Mouse (Mus musculus) left cerebral cortex, postnatal 4 days (tissue): Measurements from ENCODE around the gene Fhl2. TPM values are rescaled to one million over a fixed set of nuclear protein-coding genes. Genes with fewer than 3 reads are reported as not detected.

Experiments used
- DNase-seq: peaks from one replicate; pipeline ENCODE4 v3.0.0-alpha.2; 2022
- intact Hi-C: fragments of 180-260 bp; cut with DNase I; formaldehyde crosslinking; loops from one replicate; pipeline ENCODE4 v1.15.1; 2025
- total RNA-seq, 2 experiments: library from RNA; stranded (reverse); gene quantifications; 2 replicates each; pipeline ENCODE4 v1.2.3; 2021

Fhl2 gene
- total RNA-seq = 10 to 100 TPM; 25.2 to 26.7 TPM

DNA sequence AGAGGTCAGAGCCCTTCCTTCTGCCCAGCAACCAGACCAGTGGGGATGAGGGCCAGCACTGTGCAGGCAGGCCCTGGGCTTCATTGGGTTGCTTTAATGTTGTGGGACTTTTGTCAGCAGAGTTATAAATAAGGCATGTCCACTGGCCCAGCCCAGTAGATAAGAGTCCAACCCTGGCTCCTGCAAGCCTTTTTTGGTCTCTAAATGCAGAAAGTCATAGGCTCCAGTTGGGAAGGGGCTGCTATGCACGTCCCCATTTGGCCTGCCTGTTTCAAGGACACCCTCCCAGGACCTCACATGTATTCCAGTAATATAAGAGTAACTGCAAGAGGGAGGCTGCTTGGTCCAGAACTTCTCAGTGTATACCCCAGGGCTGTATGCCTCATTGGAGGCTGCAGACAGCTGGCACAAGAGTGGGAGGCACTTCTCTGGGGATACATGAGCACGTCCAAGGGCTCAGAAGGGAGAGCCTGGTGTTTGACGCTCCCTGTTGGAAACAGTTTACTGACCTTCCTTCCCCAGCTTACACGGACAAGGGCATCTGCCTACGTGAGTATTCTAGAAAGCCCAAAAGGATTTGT is at the start of gene Fhl2:
Gene Fhl2, minus strand, starts transcription at position 324 of the 581 bp plus-strand sequence.
- intact Hi-C loops = no loop called here
- no peak for DNase-seq

DNA sequence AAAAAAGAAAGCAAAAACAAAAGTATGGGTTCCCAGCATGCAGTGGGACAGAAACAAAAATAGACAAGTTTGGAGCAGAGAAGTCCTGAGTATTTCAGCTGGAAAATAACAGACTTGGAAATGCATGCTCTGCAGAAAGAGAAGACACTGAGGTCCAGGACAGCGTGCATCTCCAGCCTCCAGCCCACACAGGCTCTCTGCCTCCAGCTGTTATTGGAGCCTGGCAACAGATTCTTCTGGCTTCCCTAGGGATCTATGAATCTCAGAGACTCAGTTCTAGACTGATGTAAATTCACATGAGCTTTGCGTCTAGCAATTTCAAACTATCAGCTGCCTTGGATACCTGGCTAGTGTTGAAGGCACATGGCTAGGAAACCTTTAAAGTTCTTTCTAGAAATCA is 48.2 kb upstream of the Fhl2 start:
- intact Hi-C loops = no loop called here
- no peak for DNase-seq

DNA sequence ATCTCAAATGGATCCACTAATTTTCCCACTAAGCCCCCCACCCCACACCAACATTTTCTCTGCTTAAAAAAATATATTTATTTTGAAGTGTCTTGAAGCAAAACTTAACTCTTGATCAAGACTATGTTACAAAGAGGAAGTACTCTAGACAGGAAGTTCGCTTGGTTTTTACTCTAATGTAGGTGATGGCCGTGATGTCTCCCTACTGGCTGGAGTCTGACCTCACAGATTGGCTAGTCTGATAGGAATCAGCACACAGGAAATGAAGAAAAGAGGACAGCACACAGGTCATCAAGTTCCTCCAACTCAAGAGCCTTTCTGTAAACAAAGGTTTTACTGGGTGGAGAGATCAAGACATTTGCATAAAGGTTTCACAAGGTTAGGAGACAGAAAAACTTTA is 44.4 kb upstream of the Fhl2 start:
- intact Hi-C loops = no loop called here
- no peak for DNase-seq

DNA sequence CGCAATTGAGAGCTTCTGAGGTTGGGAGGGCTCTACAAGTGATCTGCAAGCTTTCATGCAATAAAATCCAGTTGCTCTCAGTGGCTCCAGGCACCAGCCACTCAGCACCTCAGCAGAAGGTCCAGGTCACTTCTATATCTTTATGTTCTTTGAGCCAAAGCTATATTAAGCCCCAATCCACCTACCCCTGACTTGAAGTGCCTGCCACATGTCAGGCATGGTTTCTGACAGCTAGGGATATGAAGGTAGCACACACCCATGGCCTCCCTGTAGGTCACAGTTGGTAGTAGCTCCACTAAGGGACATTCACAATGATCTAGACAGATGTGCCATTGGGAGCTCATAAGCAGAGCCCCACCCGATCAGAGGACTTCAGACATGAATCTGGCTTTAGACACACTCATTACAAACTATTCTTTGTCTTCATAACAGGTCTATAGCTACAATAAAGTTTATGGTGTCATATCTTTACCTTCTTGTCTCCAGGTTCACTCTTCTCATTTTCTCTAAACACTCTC is 43.1 kb upstream of the Fhl2 start:
- intact Hi-C loops = no loop called here
- DNase-seq = no peak

DNA sequence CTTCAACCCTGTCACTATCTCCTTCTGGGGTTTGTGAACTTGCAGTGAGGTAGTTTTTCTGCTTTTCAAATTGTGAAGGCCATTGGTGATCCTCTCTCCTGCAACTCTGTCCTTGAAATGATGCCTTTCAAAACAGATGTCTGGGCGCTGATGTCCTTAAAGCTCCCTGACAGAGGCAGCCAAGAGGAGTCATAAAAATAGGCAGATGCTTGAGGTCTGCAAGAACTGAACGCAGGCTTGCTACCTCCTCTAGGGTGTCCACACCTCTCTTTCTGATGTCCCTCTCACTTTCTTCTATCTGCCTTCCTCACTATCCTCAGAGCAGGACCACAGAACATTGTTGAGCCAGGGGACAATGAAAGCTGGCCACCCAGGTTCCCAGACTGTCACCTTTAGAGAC is 41.7 kb upstream of the Fhl2 start:
- intact Hi-C loops = no loop called here

DNA sequence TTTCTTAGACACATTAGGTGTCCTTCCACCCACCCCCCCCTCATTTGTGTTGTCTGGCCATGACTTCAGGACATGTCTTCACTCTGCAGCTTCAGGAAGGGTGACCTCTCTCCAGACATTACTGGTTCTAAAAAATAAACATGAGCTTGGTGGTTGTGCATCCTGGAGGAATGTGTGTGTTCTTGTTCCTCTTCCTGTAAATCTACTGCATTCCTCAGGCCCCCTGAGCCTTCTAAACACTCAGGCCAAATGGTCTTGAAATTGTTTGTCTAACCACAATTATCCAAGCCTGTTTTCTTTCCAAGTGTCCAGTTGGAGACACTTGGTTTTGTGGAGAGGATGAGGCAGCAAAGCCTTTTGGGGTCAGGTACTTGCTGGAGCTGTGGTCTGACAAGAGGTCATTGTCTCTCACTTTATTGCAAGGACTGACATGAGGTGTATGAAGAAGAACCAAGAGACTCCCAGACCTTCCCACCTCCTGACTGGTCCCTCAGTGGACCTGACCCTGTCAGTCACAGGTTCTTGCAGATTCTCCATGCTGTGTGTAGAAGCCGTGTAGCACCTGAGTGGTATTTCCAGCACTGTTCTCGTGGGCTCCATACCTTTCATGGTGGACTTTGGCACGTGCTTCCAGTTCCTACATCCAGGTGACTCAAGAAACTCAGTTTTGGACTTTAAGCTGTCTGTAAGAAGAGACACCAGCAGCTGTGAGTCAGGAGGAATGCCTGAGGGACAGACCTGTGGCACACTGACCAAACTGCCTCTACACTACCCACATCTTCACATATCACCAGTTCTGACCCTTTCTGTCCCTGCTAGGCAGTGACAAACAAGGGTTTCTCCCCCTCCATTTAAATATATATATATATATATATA is 40.8 kb upstream of the Fhl2 start:
- intact Hi-C loops = no loop called here

More for the DNA sequence above, 41.7 kb upstream of the Fhl2 start:
- DNase-seq = no peak

DNA sequence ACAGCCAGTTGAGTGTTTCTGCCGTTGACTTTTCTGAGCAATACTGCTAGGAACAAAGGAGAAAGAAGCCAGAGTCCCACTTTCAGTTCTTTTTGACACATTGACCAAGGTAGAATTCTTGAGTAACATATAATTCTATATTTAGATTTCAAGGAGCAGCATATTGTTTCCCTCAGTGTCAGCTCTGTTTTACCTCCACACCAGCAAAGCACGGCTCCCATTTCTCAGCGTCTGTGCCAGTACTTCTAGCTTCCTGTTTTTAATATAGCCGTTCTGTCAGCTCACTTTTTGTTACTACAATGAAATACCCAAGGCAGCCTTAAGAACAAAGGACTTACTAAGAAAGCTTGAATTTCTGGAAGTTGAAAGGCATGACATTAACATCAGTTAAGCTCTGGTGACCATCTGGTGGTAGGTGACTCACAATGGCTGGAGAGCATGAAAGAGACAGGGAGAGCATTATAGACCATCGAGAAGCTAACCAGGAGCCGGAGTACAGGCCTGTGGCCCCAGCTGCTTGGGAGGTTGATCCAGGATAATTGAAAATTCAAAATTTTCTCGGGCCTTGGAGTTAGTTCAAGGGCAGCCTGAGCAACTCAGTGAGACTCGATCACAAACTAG is 28.9 kb upstream of the Fhl2 start:
- intact Hi-C loops = no loop called here
- no peak for DNase-seq

More for the DNA sequence above, 40.8 kb upstream of the Fhl2 start:
- no peak for DNase-seq

DNA sequence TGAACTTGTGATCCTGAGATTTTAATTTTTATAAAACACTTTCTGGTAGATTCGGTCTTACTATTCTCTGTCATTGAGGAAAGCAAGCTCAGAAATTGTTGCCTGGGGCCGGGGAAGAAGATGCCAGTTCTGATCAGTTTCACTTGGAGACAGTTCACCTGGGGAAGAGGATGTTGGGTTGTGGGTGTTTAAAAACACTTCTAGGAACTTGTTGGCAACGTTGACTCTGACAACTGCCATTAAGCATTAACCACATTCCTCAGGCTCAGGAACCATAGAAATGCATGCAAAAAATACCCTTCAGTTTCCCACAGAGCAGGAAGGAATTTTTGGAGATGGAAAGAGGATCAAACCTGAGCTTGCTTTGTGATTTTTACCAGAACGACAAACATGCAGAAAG is 28.2 kb upstream of the Fhl2 start:
- intact Hi-C loops = no loop called here
- no peak for DNase-seq

DNA sequence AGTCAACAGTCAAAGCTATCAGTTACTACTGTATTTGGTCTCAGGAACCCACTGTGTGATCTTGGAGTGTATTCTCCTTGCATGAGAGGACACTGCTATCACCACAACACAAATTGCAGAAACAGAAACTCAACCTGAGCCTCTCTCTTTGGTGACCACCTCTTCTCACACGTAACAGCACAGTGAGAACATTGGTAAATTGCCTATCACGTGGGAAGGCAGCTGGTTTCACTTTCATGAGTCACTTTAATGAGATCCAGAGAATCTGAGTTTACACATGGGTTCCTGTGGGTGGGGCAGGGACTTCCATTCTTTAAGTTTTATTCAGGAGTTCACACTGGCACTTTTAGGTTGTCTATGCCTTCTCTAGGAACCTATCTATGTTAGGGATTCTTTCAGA is 27.4 kb upstream of the Fhl2 start:
- intact Hi-C loops = no loop called here
- DNase-seq = no peak

DNA sequence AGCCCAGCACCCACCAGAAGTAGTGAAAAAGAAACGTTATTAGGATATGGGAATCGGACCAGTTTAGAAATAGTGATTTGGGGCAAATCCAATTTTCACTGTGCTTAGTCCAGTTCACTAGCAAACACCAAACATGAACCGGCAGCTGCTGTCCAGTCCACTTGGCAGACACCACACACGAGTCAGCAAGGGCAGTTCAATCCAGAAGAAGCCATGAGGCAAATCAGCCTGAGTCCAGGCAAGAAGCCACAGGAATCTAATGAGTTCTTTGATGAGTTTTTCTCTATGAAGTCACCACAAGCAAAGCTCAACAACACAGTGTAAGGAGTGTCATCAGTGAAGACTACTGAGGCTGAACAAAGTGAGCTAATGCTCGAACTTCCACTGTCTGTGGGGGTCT is 26.3 kb upstream of the Fhl2 start:
- no peak for DNase-seq
- intact Hi-C loops = no loop called here

DNA sequence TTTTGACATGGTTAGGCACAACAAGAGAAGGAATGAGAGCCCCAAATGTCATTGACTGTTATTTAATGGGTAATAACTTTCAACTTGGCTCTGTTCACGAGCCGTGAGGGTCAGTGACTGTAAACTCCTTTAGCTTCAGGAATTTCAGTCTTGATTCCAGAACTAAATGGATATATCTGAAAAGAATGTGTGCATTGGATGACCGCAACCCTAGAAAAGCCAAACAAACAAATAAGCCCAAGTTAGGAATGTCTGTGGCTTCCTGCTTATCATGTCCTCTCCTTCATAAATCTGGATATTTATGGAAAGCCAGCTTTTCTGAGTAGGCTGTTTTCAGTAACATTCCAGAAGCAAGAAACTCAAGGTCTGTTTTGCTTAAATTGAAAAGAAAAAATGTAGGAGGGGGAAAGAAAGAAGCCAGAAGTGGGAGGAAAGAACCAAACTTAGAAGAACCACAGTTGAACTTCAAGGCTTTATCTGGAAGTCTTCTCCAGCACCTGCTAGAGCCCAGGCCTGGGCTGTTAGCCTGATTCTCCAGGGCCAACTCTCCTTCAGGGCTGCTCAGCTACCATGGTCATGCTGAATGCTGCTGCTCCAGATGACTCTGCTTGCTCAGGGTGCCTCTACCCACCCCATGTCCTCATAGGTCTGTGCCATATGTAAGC is 21.4 kb upstream of the Fhl2 start:
- intact Hi-C loops = no loop called here
- no peak for DNase-seq

DNA sequence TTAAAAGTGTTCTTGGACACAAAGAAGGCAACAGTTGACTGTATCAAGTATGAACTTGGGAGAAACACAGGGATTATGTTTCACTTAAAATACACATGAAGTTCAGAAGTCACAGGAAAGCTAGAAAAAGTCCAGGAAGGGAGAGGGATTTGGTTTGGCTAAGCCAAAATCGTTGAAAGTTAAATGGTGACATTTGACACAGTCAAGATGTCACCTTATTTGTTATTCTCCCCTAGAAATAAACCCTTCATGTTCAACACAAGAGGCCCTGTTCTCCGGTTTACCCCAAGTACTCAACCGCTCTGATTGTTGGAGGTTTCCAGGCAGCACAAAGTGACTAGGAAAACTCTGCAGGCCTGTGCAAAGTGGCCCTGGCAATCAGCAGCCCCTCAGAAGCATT is 18.8 kb upstream of the Fhl2 start:
- DNase-seq = no peak
- intact Hi-C loops = no loop called here

DNA sequence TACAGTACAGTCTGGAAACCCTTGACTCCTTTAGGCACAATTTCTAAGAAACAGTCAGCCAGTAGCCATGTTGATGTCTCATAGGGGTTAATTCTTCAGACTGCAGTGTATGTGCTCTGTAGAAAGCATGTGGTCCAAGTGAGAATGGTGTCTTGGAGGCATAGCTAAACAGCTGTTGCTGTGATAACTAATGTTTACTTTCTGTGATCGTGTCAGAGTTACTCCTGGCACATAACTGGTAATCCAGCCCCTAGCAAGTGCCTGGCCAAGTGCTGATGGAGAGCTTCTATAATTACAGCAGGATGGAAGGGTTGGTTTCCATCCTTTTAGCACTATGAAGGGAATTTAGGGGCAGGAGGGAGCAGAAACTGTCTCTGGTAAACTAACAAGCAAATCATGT is 14.5 kb upstream of the Fhl2 start:
- intact Hi-C loops = no loop called here
- no peak for DNase-seq

DNA sequence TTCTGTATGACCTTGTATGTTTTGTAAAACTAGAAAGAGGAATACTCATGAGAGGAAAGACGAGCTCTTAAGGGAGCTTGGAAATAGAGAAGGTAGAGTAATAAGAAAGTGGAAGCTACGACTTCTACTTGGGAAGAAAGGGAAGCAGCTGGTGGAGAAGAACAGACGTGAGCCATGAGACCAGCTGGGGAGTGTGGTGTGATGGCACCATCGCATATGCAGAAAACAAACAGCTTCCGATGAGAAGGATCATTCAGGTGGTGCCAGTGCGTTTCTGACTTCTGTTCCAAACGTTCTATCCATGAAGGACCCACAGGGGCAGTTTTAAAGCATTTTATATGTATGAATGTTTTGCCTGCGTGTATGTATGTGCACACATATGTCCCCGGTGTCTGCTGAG is 13.5 kb upstream of the Fhl2 start:
- intact Hi-C loops = no loop called here
- no peak for DNase-seq

DNA sequence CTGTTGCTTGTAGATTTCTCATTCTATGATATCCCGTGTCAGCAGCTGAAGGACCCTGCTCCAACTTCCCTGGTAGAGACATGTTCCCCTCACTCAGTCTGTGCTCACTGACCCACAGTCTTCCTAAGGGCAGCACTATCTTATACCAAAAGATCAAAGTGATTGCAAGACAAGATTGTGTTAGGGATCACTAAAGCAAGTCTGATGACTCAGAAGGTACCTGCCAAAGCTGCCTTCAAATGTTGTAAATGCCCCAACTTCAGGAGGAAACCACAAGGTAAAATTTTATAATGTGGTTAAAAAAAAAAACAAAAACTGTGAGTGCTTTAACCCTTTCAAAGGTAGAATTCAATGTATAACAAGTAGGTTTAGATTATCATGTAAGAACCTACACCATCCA is 10.4 kb upstream of the Fhl2 start:
- no peak for DNase-seq
- intact Hi-C loops = no loop called here

DNA sequence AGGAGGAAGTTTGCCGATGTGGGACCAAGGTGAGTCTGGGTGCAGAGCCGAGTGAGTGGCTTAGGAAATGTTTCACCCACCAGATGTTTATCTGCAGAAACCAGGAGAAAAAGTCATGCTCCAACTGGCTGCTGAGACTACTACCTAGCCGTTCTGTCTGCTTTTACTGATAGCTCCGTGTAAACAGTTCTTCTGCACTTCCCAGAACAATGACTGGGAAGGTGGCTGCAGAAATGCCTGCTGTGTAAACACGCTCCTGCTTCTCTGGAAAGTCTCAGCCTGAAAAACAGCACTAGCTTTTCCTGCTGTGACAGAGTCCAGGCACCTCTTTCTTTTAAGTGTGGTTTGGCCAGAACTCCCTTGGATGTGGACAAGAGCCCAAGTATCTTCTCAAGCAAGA is 6.5 kb upstream of the Fhl2 start:
- intact Hi-C loops = no loop called here
- DNase-seq = no peak

DNA sequence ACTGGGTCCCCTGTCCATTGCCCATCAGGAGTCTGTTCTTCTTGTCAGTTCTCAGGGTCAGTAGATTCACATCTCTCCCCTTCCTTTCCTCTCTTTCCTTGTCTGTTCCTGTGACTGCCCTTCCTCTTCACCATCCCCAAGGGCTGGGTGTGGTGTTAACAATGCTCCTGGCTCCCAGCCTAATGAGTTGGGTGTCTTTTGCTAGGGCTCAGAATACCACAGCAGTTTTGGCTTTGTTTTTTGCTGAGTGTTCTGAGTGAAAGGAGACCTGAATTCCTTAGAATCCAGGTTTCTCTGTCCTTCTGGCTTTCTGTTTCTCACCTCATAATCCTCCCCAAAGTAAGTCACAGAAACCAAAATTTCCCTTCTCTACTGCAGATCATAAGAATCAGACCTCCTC is 5.4 kb upstream of the Fhl2 start:
- DNase-seq = no peak
- intact Hi-C loops = no loop called here

DNA sequence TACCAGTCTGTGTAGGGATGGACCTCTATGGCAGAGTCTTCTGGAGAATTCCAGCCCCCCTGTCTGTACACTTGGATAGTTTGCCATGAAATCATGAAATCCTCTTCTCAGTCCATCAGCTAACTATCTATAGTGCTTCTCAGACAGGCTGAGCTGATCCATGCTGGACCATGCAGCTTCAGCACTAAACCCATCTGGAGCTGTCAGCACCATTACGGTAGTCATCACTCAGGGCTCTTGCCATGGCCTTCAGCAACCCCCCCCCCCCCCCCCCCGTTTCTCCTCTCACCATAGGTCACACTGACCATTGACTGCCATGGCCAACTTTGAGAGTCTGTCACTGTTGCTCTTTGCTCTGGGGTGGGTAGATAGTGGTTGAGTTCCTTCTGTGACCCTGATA is 5.0 kb upstream of the Fhl2 start:
- no peak for DNase-seq
- intact Hi-C loops = no loop called here

DNA sequence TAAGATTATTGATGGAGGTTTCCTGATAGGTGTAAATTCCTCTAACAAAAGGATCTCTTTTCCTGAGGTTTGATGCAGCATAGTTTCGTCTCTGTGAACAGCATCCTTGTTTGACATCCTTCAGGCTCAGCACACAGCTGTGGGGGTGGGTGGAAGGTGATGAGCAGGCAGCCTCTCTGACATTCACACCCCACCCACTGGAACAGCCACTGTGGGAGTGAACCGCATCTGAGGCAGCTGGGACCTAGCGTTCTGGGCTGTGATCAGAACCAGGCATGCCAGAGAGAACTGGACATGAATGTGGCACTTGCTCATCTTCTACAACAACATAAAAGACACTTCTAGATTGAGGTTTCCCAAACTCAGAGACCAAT is 3.1 kb upstream of the Fhl2 start:
- no peak for DNase-seq
- intact Hi-C loops = no loop called here

DNA sequence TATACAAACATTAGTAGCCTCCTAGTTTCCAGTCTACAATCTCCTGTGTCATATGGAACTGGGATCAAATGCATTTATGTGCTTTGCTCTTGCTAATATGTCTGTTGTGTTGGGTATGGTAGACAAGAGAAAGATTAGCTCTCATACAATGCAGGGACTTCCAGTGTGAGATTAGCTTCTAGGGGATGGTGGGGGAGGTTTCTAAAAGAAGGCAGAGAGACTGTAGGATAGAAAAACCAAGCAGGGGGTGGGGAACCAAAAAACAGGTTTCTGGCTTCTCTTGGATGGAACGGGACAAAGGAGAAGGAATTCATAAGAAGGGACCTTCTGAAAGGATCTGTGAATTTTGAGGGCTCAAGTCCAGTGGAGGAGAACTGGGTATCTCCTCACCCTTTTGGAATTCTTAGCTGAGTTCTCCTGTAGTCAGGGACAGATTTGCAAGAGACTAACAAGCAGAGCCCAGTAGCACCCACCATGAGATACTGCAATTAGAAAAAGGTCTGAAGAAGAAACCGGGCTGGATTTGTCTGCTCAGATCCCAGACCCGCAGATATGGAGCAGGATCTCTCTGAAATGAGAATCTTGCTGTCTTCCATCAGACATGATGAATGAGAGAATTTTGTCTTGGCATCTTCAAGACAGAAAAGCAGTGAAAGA is 2.6 kb upstream of the Fhl2 start:
- DNase-seq = no peak

DNA sequence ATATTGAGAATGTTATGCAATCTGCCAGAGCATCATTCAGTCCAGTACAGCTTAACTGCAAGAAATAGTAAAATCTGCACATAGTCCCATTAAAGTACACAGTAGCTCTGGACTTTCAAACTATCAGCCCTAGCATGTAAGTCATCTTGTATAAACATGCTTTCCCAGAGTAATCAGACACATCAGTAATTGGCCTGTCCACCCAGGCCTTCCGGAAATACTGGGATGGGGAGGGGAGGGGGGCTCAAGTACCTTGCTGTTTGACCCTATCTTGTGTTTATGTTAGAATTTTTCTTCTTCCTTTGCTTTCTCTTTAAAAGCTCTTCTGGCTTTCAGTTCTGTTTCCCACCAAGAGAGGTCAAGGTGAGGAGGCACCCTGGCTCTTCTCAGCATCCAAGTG is 725 bp downstream of the Fhl2 start:
- DNase-seq = no peak
- intact Hi-C loops = no loop called here

More for the DNA sequence above, 2.6 kb upstream of the Fhl2 start:
- intact Hi-C loops = no loop called here
